Mouse (Mus musculus) cerebellum, adult 11-12 months (tissue): ENCODE data around the gene Krt19.

ENCODE experiments used
- DNase-seq: peaks from one replicate; pipeline ENCODE4 v3.0.0; 2022

The Krt19 gene

DNA sequence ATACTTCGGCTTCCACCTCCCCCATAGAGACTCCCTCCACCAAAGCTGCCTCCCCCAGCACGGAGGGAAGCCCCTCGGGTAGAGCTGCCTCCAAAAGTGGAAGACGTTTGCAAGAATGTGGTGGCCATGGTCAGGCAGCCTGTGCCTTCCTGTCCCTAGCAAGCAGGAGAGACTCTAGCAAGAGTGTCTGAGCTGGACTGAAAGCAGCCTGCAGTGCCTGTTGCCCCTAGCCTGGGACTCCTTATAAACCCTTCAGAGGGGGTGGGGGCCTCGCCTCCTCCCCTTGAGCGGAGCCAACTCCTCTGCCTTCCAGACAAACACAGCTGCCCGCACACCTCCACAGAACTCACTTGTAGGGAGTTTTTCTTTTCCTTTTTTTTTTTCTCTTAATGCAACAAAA lies 12.7 kb downstream of the Krt19 start, which contains the start of gene Krt15:
TSS of gene Krt15 (minus strand) at position 198 of the 400 bp plus-strand sequence.
- no peak for DNase-seq

DNA sequence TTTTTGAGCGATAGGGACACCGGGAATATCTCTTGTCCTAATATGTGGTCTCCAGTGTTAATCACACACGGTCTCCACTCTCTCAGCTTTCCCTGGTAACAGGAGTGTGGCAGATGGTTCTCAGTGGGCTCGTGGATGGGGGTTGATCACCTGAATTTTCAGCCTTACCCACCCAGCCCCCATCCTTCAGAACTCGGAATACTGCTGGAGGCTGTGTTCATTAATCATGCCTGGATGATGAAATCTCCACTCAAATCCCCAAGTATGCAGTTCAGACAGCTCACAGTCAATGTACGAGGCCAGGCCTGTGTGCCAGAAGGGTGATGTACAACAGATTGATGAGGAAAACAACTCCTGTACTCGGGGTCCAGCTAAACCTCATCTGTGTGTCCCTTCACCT lies 23.6 kb downstream of the Krt19 start:
- DNase-seq, result no peak

DNA sequence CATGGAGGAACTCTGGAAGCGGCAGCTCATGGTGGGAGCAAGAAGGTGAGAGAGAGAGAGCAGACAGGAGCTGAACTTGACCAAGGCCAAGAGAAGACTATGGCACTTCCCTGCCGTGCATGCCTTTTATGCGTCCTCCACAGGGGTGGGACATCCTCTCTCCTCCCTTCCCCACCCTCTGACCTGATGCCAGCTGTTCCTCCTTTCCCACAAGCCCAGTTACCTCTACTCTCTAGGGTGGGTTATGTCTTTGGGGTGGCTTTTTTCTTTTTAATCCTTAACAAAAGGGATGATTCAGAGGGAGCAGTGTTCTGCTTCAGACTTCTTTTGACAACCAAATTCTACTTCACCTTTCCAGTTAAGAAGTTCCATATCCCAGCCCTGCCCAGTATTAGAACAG lies 27.0 kb downstream of the Krt19 start, which contains the start of gene Krt13:
TSS of gene Krt13 (minus strand) at position 101 of the 400 bp plus-strand sequence.
- DNase-seq, result no peak

DNA sequence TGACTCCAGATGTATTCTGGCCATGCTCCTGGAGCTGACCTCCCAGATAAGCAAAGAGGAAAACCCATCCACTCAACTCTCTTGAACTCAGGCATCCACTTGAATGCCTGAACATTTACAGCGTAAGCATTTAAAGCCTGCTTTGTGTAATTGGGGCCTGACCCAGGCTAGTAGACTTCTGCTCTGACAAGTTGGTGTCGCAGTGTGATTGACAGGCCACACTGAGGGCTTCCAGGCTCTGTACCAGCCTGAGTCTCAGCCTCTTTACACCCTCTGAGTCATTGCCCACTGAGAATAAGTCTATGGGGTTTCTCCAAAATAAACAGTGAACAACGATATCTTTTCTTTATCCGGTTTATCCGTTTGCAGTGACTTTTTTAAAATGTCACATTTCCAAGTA lies 28.1 kb downstream of the Krt19 start:
- no peak for DNase-seq

DNA sequence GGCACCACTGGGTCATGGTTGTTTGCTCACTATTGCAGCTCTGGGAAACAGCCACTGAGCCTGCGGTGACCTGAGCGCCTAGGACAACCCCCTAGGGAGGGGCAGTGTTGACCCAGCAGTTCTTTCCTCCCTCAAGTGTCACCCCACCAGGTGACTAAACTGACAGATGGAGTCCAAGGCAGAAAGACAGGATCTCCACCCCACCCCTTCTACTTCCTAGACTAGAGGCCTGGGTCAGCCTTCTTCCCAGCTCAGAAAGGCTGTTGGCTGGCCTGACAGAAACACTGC lies 34.8 kb downstream of the Krt19 start:
- no peak for DNase-seq

DNA sequence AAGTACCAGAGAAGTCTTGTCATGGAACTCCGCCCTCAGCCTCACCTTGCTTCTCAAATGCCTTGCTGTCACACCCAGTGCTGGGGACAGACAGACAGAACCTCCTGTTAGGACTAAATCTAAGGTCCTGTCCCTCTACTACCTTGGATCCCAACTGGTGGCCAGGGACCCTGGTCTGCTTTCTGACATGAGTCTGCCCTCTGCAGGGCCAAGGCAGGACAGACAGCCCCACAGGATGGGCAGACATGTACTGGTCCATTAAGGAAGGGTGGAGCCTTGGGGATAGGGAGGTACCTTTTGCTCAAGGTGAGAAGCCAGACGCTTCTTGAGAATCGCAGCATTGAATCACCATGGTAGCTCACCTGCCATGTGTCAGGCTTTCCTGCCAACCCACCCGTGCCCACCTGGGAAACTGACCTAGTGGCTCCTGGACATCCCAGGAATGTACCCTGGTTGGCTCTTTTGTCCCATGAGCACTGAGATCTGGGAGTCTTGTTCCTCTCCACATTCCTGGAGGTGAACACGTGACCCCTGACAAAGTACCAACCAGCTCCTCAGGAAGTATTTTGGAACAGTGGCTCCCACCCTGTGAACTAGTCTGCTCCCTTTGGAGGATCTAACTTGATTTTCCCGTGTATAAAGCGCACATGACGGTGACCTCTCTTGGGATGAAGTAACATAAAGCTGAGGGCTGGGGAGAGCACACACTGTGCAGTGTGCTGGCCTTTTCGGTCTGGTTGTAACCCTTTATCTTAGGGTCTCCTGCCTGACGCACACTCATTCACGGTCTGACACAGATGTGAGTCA lies 35.3 kb downstream of the Krt19 start:
- no peak for DNase-seq

DNA sequence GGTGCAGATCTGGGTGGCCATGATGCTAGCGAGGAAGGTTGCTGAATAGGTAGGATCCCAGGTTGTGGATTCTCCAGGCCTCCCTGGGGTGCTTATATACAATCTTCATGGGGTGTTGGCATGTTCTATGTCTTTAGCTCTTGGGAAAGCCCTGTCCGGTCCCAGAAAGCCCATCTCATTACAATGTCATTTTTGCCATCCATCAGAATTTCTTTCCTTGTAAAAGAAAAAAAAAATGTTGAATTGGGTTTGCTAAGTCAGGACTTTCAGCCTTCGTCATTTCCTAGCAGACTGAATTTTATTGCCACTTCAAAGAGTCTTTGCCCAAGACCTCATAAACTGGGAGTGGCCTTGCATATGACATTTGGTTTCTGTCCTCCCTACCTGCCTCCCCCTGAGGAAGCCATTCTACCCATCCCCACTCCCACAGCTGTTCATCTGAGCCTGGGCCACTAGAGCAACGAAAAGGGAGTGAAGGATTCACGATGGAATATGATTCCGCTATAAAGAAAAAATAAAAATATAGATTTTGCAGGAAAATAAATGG lies 42.8 kb downstream of the Krt19 start, which contains the start of gene Krt36:
TSS of gene Krt36 (minus strand) at position 51 of the 547 bp plus-strand sequence.
- no peak for DNase-seq

DNA sequence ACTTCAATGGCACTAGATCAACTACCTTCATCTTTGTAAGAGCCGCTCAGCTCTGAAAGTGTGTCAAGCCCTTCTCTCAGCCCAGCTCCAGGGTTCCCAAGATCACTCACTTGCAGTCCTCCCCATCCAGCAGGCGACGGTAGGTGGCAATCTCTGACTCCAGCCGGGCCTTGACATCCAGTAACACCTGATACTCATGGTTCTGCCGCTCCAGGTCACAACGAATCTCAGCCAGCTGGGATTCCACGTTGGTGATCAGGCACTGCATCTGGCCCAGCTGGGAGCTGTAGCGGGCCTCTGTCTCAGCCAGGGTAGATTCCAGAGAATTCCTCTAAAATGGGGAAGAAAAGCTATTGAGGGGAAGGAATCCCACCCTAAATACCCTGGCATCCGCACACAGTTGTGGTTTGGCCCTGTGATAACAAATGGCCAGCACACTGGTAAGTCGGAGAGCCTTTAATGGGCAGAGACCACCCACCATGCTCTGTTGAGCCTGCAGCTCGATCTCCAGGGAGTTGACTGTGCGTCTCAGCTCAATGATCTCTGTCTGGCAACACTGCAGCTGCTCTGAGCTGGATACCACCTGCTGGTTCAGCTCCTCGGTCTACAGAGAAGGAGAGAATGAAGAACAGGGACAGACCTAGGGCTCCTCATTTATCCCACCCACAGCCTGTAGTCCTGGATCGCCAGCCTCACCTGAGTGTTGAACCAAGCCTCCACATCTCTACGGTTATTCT lies 45.6 kb downstream of the Krt19 start:
- DNase-seq, result no peak

DNA sequence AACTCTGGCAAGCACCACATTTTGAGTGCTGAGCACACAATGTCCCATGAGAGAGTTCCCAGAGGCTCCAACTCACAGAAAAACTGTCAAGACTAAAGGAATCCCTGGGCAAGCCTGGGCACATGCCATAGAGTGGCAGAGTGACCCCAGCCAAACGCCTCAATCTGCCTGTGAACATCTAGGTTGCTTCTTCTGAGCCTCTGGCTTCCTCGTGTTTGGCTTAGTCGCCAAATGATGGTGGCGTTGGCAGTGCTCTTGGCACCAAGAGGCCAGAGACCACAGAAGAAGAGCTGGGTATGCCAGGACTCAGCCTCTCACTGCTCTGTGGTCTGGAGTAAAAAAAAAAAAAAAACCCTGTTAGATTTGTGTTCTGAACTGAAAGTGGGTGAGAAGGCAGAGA lies 48.1 kb downstream of the Krt19 start:
- DNase-seq, result no peak

DNA sequence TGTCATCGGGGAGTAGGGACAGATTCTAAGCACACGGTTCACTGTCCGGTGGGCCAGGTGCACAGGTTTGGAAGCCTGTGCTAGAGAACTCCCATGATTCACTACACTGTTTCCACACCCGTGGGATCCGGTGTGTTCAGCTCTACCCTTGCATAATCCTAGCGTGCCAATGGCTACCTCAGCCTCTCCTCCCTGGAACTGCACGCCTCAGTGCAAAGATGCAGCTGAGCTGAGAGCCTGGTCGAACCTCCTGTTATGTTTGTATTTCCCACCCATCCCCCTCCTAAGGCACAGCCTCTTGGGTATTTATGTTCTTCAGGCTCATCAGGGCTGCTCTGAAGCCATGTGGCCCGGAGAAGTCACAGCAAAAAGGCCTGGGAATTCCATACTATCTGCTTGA lies 50.6 kb downstream of the Krt19 start:
- DNase-seq, result no peak

DNA sequence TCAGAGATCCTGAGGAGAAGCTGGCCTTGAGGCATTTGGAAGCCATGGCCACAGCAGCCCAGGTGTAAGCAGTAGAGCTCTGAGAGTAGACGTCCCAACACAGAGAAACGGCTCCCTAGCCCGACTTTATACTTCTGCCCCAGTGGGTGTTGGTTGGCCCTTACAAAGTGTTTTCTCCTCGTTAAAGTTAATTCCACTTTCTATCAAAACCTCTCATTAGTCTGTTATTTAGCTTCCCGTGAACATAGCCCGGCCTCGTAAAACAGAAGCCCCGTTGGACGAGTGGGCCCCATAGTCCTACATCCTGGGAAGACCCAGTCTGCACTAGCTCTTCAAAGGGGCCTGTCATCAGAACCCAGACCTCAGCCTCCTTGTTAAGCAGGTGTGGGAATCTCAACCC lies 52.3 kb downstream of the Krt19 start, which contains the start of gene Krt35:
TSS of gene Krt35 (minus strand) at position 101 of the 400 bp plus-strand sequence.
- DNase-seq, result no peak
